Mouse (Mus musculus): ENCODE results near the gene Tspan10. TPM values are rescaled to one million over a fixed set of nuclear protein-coding genes. Genes with fewer than 3 reads are reported as not detected.

Tspan10 gene
- not detected for polyA plus RNA-seq (2014; fragmentation: Illumina TruSeq; extraction: RNeasy Lipid Tissue Mini Kit (QIAGEN cat#74804); ENCODE audit: low replicate concordance)

DNA sequence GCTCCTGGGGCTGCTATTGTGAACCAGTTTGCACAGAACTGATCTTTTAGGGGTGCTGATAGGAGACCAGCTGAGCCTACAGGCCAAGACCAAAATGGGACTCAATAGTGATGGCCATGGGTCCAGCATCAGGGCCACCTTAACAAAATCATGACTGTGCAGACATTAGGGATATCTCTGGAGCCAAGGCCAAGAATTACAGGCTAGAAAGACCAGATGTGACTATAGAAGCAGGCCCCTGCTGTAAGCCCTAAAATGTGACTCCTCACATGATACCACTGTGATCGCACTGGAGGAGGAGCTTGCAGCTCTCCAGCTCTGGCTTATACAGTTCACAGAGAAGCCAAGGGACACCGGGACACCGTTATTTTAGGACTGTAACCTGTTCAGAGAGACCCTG, at the start of gene Tspan10:
Tspan10 (plus strand) TSS at position 301 of the 400 bp plus-strand sequence.

GRCm38 (mm10) chr11:120437152-120437856, 5.1 kb upstream of the Tspan10 start, which contains the start of gene Nploc4:
Nploc4 (minus strand) TSS chr11:120437708.

DNA sequence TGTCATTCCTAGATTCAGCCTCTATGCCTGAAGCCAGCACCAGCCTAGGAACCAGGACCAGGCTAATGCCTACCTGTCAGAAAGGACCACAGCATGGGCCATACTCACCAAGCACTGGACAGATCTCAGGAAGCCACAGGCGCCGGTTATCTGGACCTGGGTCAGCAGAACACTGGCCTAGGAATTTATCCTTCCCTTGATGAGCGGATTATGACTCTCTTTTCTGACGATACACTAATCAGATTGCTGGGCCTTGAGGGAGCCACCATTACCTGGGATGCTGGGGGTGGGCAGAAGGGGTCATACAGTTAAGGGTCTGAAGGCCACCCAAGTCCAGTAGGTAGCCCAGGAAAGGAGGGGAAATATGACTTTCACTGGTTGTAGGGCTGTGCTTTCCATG, 10.9 kb downstream of the Tspan10 start, which contains the start of gene Pde6g:
Pde6g (minus strand) TSS at position 195 of the 400 bp plus-strand sequence.

DNA sequence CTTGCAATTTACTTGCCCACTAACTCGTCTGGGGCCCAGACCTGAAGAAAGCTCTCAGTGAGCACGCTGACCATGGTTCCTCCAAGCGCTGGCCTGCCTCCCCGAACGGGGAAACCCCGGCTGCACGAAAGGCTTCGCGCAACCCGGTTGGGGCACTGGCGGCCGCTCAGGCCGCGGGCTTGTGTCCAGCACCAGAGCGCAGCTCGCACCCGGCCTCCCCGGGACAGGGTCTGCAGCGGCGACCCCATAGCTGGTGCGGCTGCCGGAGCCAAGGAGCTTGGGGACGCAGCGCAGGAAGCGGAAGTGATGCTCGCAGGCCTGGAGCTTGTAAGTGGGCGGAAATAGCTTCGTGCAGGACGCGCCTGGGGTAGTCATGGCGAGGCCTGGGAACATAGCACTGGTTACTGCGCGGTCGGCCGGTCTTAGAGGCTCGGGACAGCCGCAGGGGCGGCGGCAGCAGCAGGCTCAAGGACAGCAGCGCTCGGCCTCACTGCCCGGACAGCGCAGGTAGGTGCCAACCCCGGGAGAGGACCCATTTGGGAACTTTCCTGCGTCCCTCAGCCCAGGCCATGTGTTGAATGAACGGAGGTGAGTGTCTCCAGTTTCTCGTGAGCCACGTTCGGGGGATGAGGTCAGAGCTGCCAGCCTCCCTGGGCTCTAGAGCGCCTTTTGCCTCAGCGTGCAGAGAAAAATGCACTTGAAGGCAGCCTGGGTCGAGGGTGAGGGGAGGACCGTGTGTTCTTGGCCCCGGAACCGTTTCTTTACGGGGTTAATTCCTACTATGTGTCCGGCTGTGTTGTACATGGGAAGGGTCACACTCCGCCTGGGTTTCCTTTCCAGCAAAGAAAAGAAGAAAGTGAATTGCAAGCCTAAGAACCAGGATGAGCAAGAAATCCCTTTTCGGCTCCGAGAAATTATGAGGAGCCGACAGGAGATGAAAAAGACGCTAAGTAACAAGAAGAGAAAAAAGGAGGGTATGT, 15.6 kb downstream of the Tspan10 start, which contains the start of the genes Oxld1 and Ccdc137:
Oxld1 (minus strand) TSS at position 297 of the 980 bp plus-strand sequence.
Ccdc137 (plus strand) TSS at position 344 of the 980 bp plus-strand sequence.

GRCm38 (mm10) chr11:120467051-120467735, 24.7 kb downstream of the Tspan10 start, which contains the start of gene Arl16:
Arl16 (minus strand) TSS chr11:120467607.

DNA sequence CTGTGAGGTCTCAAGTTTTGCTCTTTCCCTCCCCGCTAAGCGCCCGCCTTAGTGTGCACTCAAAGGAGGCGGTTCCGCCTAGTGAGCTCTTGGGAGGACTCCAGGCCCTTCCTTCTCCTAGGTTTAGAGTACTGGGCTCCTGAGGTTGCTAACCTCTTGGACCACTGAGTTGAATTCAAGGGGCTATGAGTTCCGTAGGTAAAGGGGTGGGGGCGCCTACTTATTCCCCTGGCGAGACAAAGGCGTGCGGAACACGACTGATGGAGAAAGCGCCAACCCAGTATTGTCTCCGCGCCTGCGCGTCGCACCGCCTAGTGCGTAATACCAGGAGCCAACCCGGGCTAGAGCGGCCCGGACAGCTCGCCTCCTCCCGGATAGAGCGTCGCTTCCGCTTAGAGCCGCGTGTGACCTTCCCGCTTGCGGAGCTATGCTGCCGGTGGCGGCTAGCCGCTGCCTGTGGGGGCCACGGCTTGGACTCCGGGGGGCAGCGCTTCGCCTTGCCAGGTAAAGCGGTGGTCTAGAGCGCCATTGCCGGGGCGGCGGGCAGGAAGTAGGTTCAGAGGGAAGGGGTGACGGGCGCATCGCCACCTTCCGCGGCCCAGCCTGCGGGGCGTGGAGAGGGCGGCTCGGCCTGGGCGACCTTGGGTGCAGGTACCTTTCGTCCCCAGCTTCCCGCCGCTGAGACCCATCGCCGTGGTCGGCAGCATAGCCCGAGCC, 42.0 kb downstream of the Tspan10 start, which contains the start of gene Mrpl12:
Mrpl12 (plus strand) TSS at position 349 of the 717 bp plus-strand sequence.

GRCm38 (mm10) chr11:120491317-120492023, 49.0 kb downstream of the Tspan10 start, which contains the start of gene Slc25a10:
Slc25a10 (plus strand) TSS chr11:120491840.

Other genes starting within 250 kb of the Tspan10 start
- 0.89 TPM for gene Bahcc1, start 209.7 kb upstream of the Tspan10 start, polyA plus RNA-seq (2014; fragmentation: Illumina TruSeq; extraction: RNeasy Lipid Tissue Mini Kit (QIAGEN cat#74804); ENCODE audit: low replicate concordance)
- 737 TPM for gene Actg1, start 94.1 kb upstream of the Tspan10 start, polyA plus RNA-seq (2014; fragmentation: Illumina TruSeq; extraction: RNeasy Lipid Tissue Mini Kit (QIAGEN cat#74804); ENCODE audit: low replicate concordance)
- gene Fscn2, start 81.1 kb upstream of the Tspan10 start, polyA plus RNA-seq (2014; fragmentation: Illumina TruSeq; extraction: RNeasy Lipid Tissue Mini Kit (QIAGEN cat#74804); ENCODE audit: low replicate concordance): not detected
- 0.19 TPM for gene Faap100, start 63.9 kb upstream of the Tspan10 start, polyA plus RNA-seq (2014; fragmentation: Illumina TruSeq; extraction: RNeasy Lipid Tissue Mini Kit (QIAGEN cat#74804); ENCODE audit: low replicate concordance)
- gene Nploc4, start 4.9 kb upstream of the Tspan10 start, polyA plus RNA-seq (2014; fragmentation: Illumina TruSeq; extraction: RNeasy Lipid Tissue Mini Kit (QIAGEN cat#74804); ENCODE audit: low replicate concordance): 10.0 TPM
- not detected for gene Pde6g, start 10.9 kb downstream of the Tspan10 start, polyA plus RNA-seq (2014; fragmentation: Illumina TruSeq; extraction: RNeasy Lipid Tissue Mini Kit (QIAGEN cat#74804); ENCODE audit: low replicate concordance)
- not detected for gene Oxld1, start 15.4 kb downstream of the Tspan10 start, polyA plus RNA-seq (2014; fragmentation: Illumina TruSeq; extraction: RNeasy Lipid Tissue Mini Kit (QIAGEN cat#74804); ENCODE audit: low replicate concordance)
- gene Ccdc137, start 15.5 kb downstream of the Tspan10 start, polyA plus RNA-seq (2014; fragmentation: Illumina TruSeq; extraction: RNeasy Lipid Tissue Mini Kit (QIAGEN cat#74804); ENCODE audit: low replicate concordance): 6.7 TPM
- 5.3 TPM for gene Arl16, start 25.0 kb downstream of the Tspan10 start, polyA plus RNA-seq (2014; fragmentation: Illumina TruSeq; extraction: RNeasy Lipid Tissue Mini Kit (QIAGEN cat#74804); ENCODE audit: low replicate concordance)
- gene Mrpl12, start 42.0 kb downstream of the Tspan10 start, polyA plus RNA-seq (2014; fragmentation: Illumina TruSeq; extraction: RNeasy Lipid Tissue Mini Kit (QIAGEN cat#74804); ENCODE audit: low replicate concordance): 1.6 TPM
- 1.6 TPM for gene Slc25a10, start 49.2 kb downstream of the Tspan10 start, polyA plus RNA-seq (2014; fragmentation: Illumina TruSeq; extraction: RNeasy Lipid Tissue Mini Kit (QIAGEN cat#74804); ENCODE audit: low replicate concordance)
- gene Gcgr, start 88.1 kb downstream of the Tspan10 start, polyA plus RNA-seq (2014; fragmentation: Illumina TruSeq; extraction: RNeasy Lipid Tissue Mini Kit (QIAGEN cat#74804); ENCODE audit: low replicate concordance): not detected
- not detected for gene Mcrip1, start 107.1 kb downstream of the Tspan10 start, polyA plus RNA-seq (2014; fragmentation: Illumina TruSeq; extraction: RNeasy Lipid Tissue Mini Kit (QIAGEN cat#74804); ENCODE audit: low replicate concordance)
- gene Ppp1r27, start 108.5 kb downstream of the Tspan10 start, polyA plus RNA-seq (2014; fragmentation: Illumina TruSeq; extraction: RNeasy Lipid Tissue Mini Kit (QIAGEN cat#74804); ENCODE audit: low replicate concordance): not detected
- gene P4hb, start 130.6 kb downstream of the Tspan10 start, polyA plus RNA-seq (2014; fragmentation: Illumina TruSeq; extraction: RNeasy Lipid Tissue Mini Kit (QIAGEN cat#74804); ENCODE audit: low replicate concordance): 728 TPM
- 24.2 TPM for gene Arhgdia, start 139.0 kb downstream of the Tspan10 start, polyA plus RNA-seq (2014; fragmentation: Illumina TruSeq; extraction: RNeasy Lipid Tissue Mini Kit (QIAGEN cat#74804); ENCODE audit: low replicate concordance)
- gene Alyref, start 155.7 kb downstream of the Tspan10 start, polyA plus RNA-seq (2014; fragmentation: Illumina TruSeq; extraction: RNeasy Lipid Tissue Mini Kit (QIAGEN cat#74804); ENCODE audit: low replicate concordance): 18.5 TPM
- 8.2 TPM for gene Anapc11, start 155.8 kb downstream of the Tspan10 start, polyA plus RNA-seq (2014; fragmentation: Illumina TruSeq; extraction: RNeasy Lipid Tissue Mini Kit (QIAGEN cat#74804); ENCODE audit: low replicate concordance)
- not detected for gene Npb, start 165.8 kb downstream of the Tspan10 start, polyA plus RNA-seq (2014; fragmentation: Illumina TruSeq; extraction: RNeasy Lipid Tissue Mini Kit (QIAGEN cat#74804); ENCODE audit: low replicate concordance)
- gene Pcyt2, start 175.3 kb downstream of the Tspan10 start, polyA plus RNA-seq (2014; fragmentation: Illumina TruSeq; extraction: RNeasy Lipid Tissue Mini Kit (QIAGEN cat#74804); ENCODE audit: low replicate concordance): 28.6 TPM
- 9.2 TPM for gene Sirt7, start 182.6 kb downstream of the Tspan10 start, polyA plus RNA-seq (2014; fragmentation: Illumina TruSeq; extraction: RNeasy Lipid Tissue Mini Kit (QIAGEN cat#74804); ENCODE audit: low replicate concordance)
- gene Mafg, start 191.0 kb downstream of the Tspan10 start, polyA plus RNA-seq (2014; fragmentation: Illumina TruSeq; extraction: RNeasy Lipid Tissue Mini Kit (QIAGEN cat#74804); ENCODE audit: low replicate concordance): 10.0 TPM
- gene Pycr1, start 201.1 kb downstream of the Tspan10 start, polyA plus RNA-seq (2014; fragmentation: Illumina TruSeq; extraction: RNeasy Lipid Tissue Mini Kit (QIAGEN cat#74804); ENCODE audit: low replicate concordance): 1.4 TPM
- gene Myadml2, start 205.5 kb downstream of the Tspan10 start, polyA plus RNA-seq (2014; fragmentation: Illumina TruSeq; extraction: RNeasy Lipid Tissue Mini Kit (QIAGEN cat#74804); ENCODE audit: low replicate concordance): not detected
- gene Notum, start 218.5 kb downstream of the Tspan10 start, polyA plus RNA-seq (2014; fragmentation: Illumina TruSeq; extraction: RNeasy Lipid Tissue Mini Kit (QIAGEN cat#74804); ENCODE audit: low replicate concordance): not detected
- gene Aspscr1, start 230.3 kb downstream of the Tspan10 start, polyA plus RNA-seq (2014; fragmentation: Illumina TruSeq; extraction: RNeasy Lipid Tissue Mini Kit (QIAGEN cat#74804); ENCODE audit: low replicate concordance): 3.6 TPM